Comparison of ENCODE assay signal across 29 mouse cellular contexts in the genomic region with DNA sequence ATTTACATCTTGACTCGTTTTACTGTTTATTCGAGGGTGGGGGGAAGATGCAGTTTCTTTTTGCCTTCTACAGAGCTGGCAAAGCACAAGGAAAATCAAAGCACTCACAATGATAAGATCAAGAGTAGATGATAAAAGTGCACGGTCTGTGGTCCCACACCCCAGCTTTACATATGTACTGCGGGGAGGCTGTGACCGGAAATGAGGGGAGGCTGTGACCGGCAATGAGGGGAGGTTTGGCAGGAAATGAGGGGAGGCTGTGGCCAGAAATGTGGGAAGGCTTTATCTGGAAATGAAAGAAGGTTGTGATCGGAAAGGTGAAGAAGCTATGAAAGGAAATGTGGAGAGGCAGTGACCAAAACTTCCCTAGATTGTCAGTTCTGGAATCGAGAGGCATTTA.
A peak's percentile ranks its signal among the peaks of the same experiment; 100 is the strongest.
DNase-seq lines count a peak whose midpoint lies in the region; ATAC-seq and TF ChIP-seq lines count a peak whose summit lies in the region.
"Had no signal": no experiment of that assay in that cellular context is flagged by ENCODE, and none has a peak within 500 bp of the region (broad histone marks: within the 10 kb centered on the region; RNA-seq: fewer than 3 reads in every experiment).

No protein-coding gene starts in this region.

- no peak overlapping the region for H3K4me3 ChIP-seq in hindbrain, embryonic 10.5 days
- no peak overlapping the region for H3K4me3 ChIP-seq in gastrocnemius, adult 2 months
- H3K4me3 ChIP-seq: embryonic facial prominence, embryonic 12.5 days; embryonic facial prominence, embryonic 15.5 days; heart, embryonic 12.5 days; heart, embryonic 15.5 days; hindbrain, embryonic 13.5 days had no signal

- no peaks in the 10 kb centered on the region for H3K36me3 ChIP-seq in hindbrain, embryonic 10.5 days
- H3K36me3 ChIP-seq: embryonic facial prominence, embryonic 12.5 days; embryonic facial prominence, embryonic 15.5 days; G1E; heart, embryonic 12.5 days; heart, embryonic 15.5 days; hindbrain, embryonic 13.5 days had no signal

- ATAC-seq in common myeloid progenitor, adult 5-6 weeks (replicated peaks; ENCODE audit: low read depth, poor library complexity, severe bottlenecking), result peak; percentile 39; the same call in 1 of the 2 replicates
- peak; percentile 43; the same call in 1 of the 2 replicates for ATAC-seq in megakaryocyte, adult 5-6 weeks (ENCODE audit: poor library complexity, severe bottlenecking)
- ATAC-seq: forebrain, embryonic 16.5 days; hindbrain, embryonic 16.5 days; inflammation-experienced regulatory T-cells, adult 6 months; intestine, embryonic 16.5 days; Patski had no signal

- intact Hi-C loops in heart, postnatal 36 days (cut with DNase I), result no loop called here
- intact Hi-C loops in gastrocnemius, adult 2 months (cut with DNase I), result no loop called here

- no peaks in the 10 kb centered on the region for H3K9me3 ChIP-seq in hindbrain, embryonic 10.5 days
- H3K9me3 ChIP-seq: embryonic facial prominence, embryonic 12.5 days; embryonic facial prominence, embryonic 15.5 days; G1E; heart, embryonic 12.5 days; heart, embryonic 15.5 days; hindbrain, embryonic 13.5 days had no signal

- DNase-seq in 416B (ENCODE audit: low read depth), result peak; percentile 50
- peak; percentile 62 for DNase-seq in CD4-positive helper T cell, adult 2 months (ENCODE audit: low read depth, low spot score)
- no peak for DNase-seq in hindbrain, embryonic 10.5 days (ENCODE audit: low spot score)
- DNase-seq in heart, postnatal 36 days, result no peak
- DNase-seq in gastrocnemius, adult 2 months, result no peak
- DNase-seq: adrenal gland, adult 8-10 months; adrenal gland, postnatal 25 days; cerebellum, adult 11-12 months; cerebellum, adult 9-10 months; cerebellum, postnatal 14 days; gastrocnemius, postnatal 14 days; heart, adult 18-20 months; heart, postnatal 10 days; heart, postnatal 4 days; kidney, adult 18-20 months had no signal

- TF ChIP-seq CTCF in gastrocnemius, adult 2 months (IDR thresholded peaks at IDR 0.05), result no peak

- 88% methylated on average over 8 of the region's 8 CpGs for WGBS in hindbrain, embryonic 10.5 days

- H3K27me3 ChIP-seq in hindbrain, embryonic 10.5 days (ENCODE audit: insufficient read depth, poor library complexity, severe bottlenecking), result no peaks in the 10 kb centered on the region
- H3K27me3 ChIP-seq: CH12.LX; embryonic facial prominence, embryonic 12.5 days; embryonic facial prominence, embryonic 15.5 days; heart, embryonic 12.5 days; heart, embryonic 15.5 days; hindbrain, embryonic 13.5 days had no signal

- H3K4me1 ChIP-seq in hindbrain, embryonic 10.5 days (replicated peaks), result peaks cover 5% of the 10 kb centered on the region; the same call in 1 of the 2 replicates
- H3K4me1 ChIP-seq: embryonic facial prominence, embryonic 12.5 days; embryonic facial prominence, embryonic 15.5 days; heart, embryonic 12.5 days; heart, embryonic 15.5 days; hindbrain, embryonic 13.5 days had no signal

- H3K27ac ChIP-seq in hindbrain, embryonic 10.5 days, result no peak overlapping the region
- no peak overlapping the region for H3K27ac ChIP-seq in gastrocnemius, adult 2 months
- H3K27ac ChIP-seq: embryonic facial prominence, embryonic 12.5 days; embryonic facial prominence, embryonic 15.5 days; heart, embryonic 15.5 days; hindbrain, embryonic 13.5 days had no signal

Comparison
In these comparisons a context has a peak if more than half of its experiments do, and no peak if none do; other contexts are left out.
1. DNase-seq: peak in 416B (single experiment) and CD4-positive helper T cell, adult 2 months (single experiment); none in hindbrain, embryonic 10.5 days (single experiment), heart, postnatal 36 days (0 of 2) and gastrocnemius, adult 2 months (single experiment).